Mouse (Mus musculus) spleen, adult 2 months (tissue): ENCODE data around the gene Ispd. TPM values are rescaled to one million over a fixed set of nuclear protein-coding genes. Genes with fewer than 3 reads are reported as not detected.

Experiments
- DNase-seq, 2 experiments: peaks; one replicate each; pipeline versions ENCODE4 v3.0.0 to v3.0.0-alpha.2; 2012 to 2021; ENCODE audit warnings: low spot score in 2 of 2, low read depth in 1 of 2
- H3K27ac ChIP-seq: fragments of 200-500 bp; 2 replicates; pipeline ENCODE4 v1.5.1; 2012; ENCODE audit warnings: low read length, inconsistent platforms; ENCODE audit not compliant: insufficient read depth
- H3K27me3 ChIP-seq: fragments of 200-500 bp; 2 replicates; pipeline ENCODE4 v1.6.1; 2012; ENCODE audit warnings: mild to moderate bottlenecking, moderate library complexity, low read length, inconsistent platforms; ENCODE audit not compliant: control insufficient read depth, insufficient read depth
- H3K36me3 ChIP-seq: fragments of 200-500 bp; 2 replicates; pipeline ENCODE4 v1.6.1; 2012; ENCODE audit warnings: mild to moderate bottlenecking, low read length, inconsistent platforms; ENCODE audit not compliant: control insufficient read depth, insufficient read depth
- H3K4me1 ChIP-seq: fragments of 200-500 bp; 2 replicates; pipeline ENCODE4 v1.6.1; 2011; ENCODE audit warnings: inconsistent platforms; ENCODE audit not compliant: control insufficient read depth, insufficient read depth, insufficient read length
- H3K4me3 ChIP-seq: fragments of 200-500 bp; 2 replicates; pipeline ENCODE4 v1.5.1; 2011; ENCODE audit warnings: mild to moderate bottlenecking, inconsistent platforms; ENCODE audit not compliant: insufficient read depth, insufficient read length; ENCODE audit errors: extremely low read depth
- CTCF ChIP-seq: fragments of 200-500 bp; IDR thresholded peaks from 2 replicates; pipeline ENCODE4 v1.5.1; 2011; ENCODE audit warnings: mild to moderate bottlenecking, inconsistent platforms; ENCODE audit not compliant: insufficient read depth, insufficient read length, insufficient replicate concordance; ENCODE audit errors: extremely low read depth
- POLR2A ChIP-seq: fragments of 200-500 bp; IDR thresholded peaks from 2 replicates; pipeline ENCODE4 v1.6.1; 2011; ENCODE audit warnings: low read depth, low read length, inconsistent platforms
- WGBS: fragments of 180-500 bp; shearing (Covaris S2); methylation state at CpG from one replicate; pipeline ENCODE4 v1.1.7; 2018; 5-methylcytosine and 5-hydroxymethylcytosine counted together
- polyA plus RNA-seq: library from polyadenylated mRNA; depleted of rRNA; stranded (reverse); fragments of >200 nt; gene quantifications from 2 replicates; pipeline ENCODE4 v1.2.3, GENCODE M21; 2012; rRNA removed

Gene Ispd
- polyA plus RNA-seq, 1 experiment, result 0.54 TPM

- H3K27me3 ChIP-seq, result no peaks in the 10 kb centered on the region
- 91% methylated on average over 6 of the region's 6 CpGs for WGBS
- no peak for TF ChIP-seq CTCF
- no peak for TF ChIP-seq POLR2A
- no peaks in the 10 kb centered on the region for H3K4me1 ChIP-seq
- no peaks in the 10 kb centered on the region for H3K36me3 ChIP-seq
- H3K4me3 ChIP-seq, result no peak overlapping the region
- H3K27ac ChIP-seq, result no peak overlapping the region
- no peak for DNase-seq
Observed at GRCm38 (mm10) chr12:36721223-36721622, 340.0 kb downstream of the Ispd start.

GRCm38 (mm10) chr12:36722754-36723153 is 341.5 kb downstream of the Ispd start:
- H3K4me1 ChIP-seq, result no peaks in the 10 kb centered on the region
- DNase-seq, result no peak
- no peak overlapping the region for H3K27ac ChIP-seq
- H3K36me3 ChIP-seq, result no peaks in the 10 kb centered on the region
- no peak for TF ChIP-seq POLR2A
- TF ChIP-seq CTCF, result no peak
- WGBS, result 72% methylated on average over 6 of the region's 6 CpGs
- H3K27me3 ChIP-seq, result no peaks in the 10 kb centered on the region
- H3K4me3 ChIP-seq, result no peak overlapping the region

GRCm38 (mm10) chr12:36723302-36723701 is 342.1 kb downstream of the Ispd start:
- no peak overlapping the region for H3K27ac ChIP-seq
- TF ChIP-seq CTCF, result no peak
- no peak for TF ChIP-seq POLR2A
- no peaks in the 10 kb centered on the region for H3K4me1 ChIP-seq
- H3K27me3 ChIP-seq, result no peaks in the 10 kb centered on the region
- no peak overlapping the region for H3K4me3 ChIP-seq
- DNase-seq, result no peak
- no peaks in the 10 kb centered on the region for H3K36me3 ChIP-seq
- 83% methylated on average over 3 of the region's 3 CpGs for WGBS

- H3K27me3 ChIP-seq, result no peaks in the 10 kb centered on the region
- DNase-seq, result no peak
- H3K27ac ChIP-seq, result no peak overlapping the region
- TF ChIP-seq CTCF (no peak), POLR2A (no peak)
- no peaks in the 10 kb centered on the region for H3K4me1 ChIP-seq
- WGBS, result 49% methylated on average over 4 of the region's 4 CpGs
- no peaks in the 10 kb centered on the region for H3K36me3 ChIP-seq
- H3K4me3 ChIP-seq, result no peak overlapping the region
Observed at GRCm38 (mm10) chr12:36724297-36724696, 343.0 kb downstream of the Ispd start.

GRCm38 (mm10) chr12:36725250-36725649 is 344.0 kb downstream of the Ispd start:
- H3K36me3 ChIP-seq, result no peaks in the 10 kb centered on the region
- no peak overlapping the region for H3K4me3 ChIP-seq
- DNase-seq, result no peak
- TF ChIP-seq CTCF (no peak), POLR2A (no peak)
- H3K4me1 ChIP-seq, result no peaks in the 10 kb centered on the region
- H3K27ac ChIP-seq, result no peak overlapping the region
- H3K27me3 ChIP-seq, result no peaks in the 10 kb centered on the region
- 78% methylated on average over 3 of the region's 3 CpGs for WGBS

GRCm38 (mm10) chr12:36726026-36726425 is 344.8 kb downstream of the Ispd start:
- H3K4me1 ChIP-seq, result no peaks in the 10 kb centered on the region
- H3K27ac ChIP-seq, result no peak overlapping the region
- no peaks in the 10 kb centered on the region for H3K27me3 ChIP-seq
- no peak for TF ChIP-seq CTCF
- TF ChIP-seq POLR2A, result no peak
- WGBS, result 29% methylated on average over 1 of the region's 1 CpGs
- H3K4me3 ChIP-seq, result no peak overlapping the region
- H3K36me3 ChIP-seq, result no peaks in the 10 kb centered on the region
- DNase-seq, result no peak

- TF ChIP-seq CTCF (no peak), POLR2A (no peak)
- no peaks in the 10 kb centered on the region for H3K4me1 ChIP-seq
- DNase-seq, result no peak
- no peaks in the 10 kb centered on the region for H3K36me3 ChIP-seq
- no peaks in the 10 kb centered on the region for H3K27me3 ChIP-seq
- H3K27ac ChIP-seq, result no peak overlapping the region
- 88% methylated on average over 4 of the region's 4 CpGs for WGBS
- H3K4me3 ChIP-seq, result no peak overlapping the region
Observed at GRCm38 (mm10) chr12:36733673-36734371, 352.6 kb downstream of the Ispd start.

Other genes starting within 250 kb of the Ispd start
- 3.6 and 4.2 TPM in 2 replicates for gene Ankmy2, start 224.3 kb upstream of the Ispd start, polyA plus RNA-seq
- gene Bzw2, start 223.4 kb upstream of the Ispd start, polyA plus RNA-seq, result 8.2 and 12.1 TPM in 2 replicates
- gene Lrrc72, start 128.1 kb upstream of the Ispd start, polyA plus RNA-seq, result not detected in 2 replicates
- gene Sostdc1, start 67.3 kb upstream of the Ispd start, polyA plus RNA-seq, result 1.1 and 1.3 TPM in 2 replicates
- 0.32 and 0.69 TPM in 2 replicates for gene D630036H23Rik, start 731 bp downstream of the Ispd start, polyA plus RNA-seq